Mouse (Mus musculus) liver (tissue): ENCODE data around the gene Fam131b.

Source experiments
- DNase-seq: peaks from one replicate; pipeline ENCODE4 v3.0.0-alpha.2; 2020; ENCODE audit warnings: mixed read lengths

The Fam131b gene

GRCm38 (mm10) chr6:42326509-42326908 is 2.1 kb upstream of the Fam131b start:
- no peak for DNase-seq

DNA sequence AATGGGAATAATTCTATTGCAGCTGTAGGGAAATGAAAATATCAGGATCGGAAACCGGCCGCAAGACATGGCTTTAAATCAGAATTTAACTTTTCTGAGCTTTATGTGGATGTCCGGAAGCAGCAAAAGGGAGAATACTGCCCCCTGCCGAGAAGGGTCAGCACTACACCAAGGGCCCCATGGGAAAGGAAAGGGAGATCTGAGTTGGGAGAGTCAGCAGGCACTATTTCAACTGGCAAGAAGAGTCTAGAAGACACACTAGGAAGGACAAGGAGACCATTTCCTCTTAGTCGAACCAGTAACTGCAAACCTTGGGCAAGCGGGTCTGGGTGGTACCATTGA is 796 bp upstream of the Fam131b start:
- DNase-seq, result peak; percentile 64

GRCm38 (mm10) chr6:42324067-42324481 is 369 bp downstream of the Fam131b start:
- no peak for DNase-seq

DNA sequence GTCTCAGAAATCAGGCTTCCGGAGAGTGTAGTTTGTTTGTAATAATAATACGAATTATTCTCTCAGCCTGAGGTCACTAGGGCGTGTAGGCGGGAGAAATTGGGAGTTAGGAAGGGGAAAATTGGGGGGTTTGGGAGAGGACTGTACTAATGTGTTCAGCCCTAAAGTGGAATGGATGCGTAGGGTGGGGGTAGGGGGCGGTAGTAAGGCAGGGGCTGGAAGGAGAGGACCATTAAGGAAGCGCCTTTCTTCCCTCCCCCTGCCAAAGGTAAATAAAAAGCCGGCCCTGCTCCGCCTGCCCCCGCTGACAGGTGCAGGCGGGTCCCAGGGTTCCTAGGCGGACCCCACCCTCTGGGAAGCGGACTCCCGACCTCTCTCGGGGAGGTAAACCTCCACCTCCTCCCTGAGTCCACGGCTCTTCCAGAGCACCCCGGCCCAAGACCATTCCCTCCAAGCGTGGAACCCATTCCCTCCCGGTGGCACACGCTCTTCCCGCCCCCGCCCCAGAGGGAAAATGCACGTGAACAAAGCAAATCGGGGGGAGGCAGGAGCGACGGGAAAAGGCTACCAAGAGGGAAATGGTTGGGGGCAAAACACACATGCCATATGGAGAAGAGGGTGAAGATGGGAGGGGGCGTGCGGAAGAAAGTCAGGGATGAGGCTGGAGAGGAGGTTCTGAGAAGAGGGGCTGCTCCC is 924 bp downstream of the Fam131b start:
- DNase-seq, result no peak

- no peak for DNase-seq
Observed at GRCm38 (mm10) chr6:42318293-42318692, 6.2 kb downstream of the Fam131b start.

DNA sequence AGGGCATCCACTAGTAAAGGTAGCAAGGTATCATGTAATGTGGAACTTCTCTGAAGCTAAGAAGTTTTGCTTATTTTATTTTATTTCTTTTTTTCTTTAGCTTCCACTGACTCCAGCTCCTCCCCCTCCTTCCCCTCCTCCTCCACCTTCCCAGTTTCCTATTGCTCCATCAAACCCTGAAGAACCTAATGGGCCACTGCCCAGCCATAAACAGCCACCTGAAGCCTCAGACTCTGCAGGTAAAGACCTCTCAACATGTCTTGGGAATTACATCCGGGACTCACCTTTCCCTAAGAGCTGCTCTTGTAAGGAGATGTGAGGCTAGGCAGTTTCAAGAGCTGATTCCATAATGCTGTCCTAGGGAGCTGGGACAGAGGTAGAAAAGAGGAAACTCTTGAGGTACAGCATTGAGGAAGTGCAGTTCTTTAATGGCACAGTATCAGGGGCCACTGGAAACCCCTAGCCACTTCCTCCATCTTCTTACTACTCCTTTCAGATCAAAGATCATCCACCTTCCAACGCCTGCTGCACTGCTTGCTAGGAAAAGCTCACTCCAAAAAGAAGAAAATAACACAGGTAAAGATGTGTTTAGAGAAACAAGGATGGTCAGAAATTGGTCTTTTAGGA is 13.9 kb downstream of the Fam131b start:
- no peak for DNase-seq

- DNase-seq, result no peak
Observed at GRCm38 (mm10) chr6:42309816-42310378, 14.5 kb downstream of the Fam131b start.

GRCm38 (mm10) chr6:42299362-42299761 is 25.1 kb downstream of the Fam131b start:
- DNase-seq, result no peak

- DNase-seq, result no peak
Observed at GRCm38 (mm10) chr6:42295549-42296094, 28.8 kb downstream of the Fam131b start.

DNA sequence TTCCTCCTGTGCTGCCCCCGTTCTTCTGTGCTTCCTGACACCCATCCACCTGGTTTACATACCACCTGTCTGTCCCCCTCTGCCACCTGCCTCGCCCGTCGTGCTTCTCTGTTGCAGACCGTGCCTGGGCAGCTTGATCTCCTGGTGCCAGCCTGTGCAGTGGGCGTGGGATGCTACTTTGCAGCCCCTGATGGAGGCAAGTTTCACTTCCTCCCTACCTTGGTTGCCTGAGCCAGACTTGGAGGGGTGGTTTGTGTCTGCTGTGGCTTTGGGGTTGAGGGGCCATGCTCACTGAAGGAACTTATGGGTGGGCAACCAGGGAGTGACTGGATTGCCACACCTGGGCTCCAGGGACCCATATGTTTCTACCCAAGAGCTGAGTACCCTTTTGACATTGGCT is 31.1 kb downstream of the Fam131b start:
- no peak for DNase-seq

DNA sequence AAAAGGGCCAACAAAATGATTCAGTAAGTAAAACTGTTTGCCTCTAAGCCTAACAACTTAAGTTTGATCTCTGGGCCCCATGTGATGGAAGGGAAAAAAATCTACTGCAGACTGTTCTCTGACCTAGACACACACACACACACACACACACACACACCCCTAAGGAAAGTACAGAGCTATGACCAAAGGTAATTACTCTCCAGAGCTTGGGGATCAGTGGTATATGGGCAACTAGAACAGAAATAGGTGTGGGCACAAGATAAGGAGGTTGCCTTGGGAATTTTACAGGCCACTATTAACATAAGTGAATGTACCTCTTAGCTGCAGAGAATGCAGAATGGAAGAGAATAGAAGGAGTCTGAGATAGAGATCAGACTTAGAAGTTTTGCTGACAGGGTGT is 36.9 kb downstream of the Fam131b start:
- DNase-seq, result no peak

GRCm38 (mm10) chr6:42286448-42286847 is 38.0 kb downstream of the Fam131b start, which contains the start of gene Clcn1:
Gene Clcn1, plus strand, starts transcription at chr6:42286685.
- no peak for DNase-seq

DNA sequence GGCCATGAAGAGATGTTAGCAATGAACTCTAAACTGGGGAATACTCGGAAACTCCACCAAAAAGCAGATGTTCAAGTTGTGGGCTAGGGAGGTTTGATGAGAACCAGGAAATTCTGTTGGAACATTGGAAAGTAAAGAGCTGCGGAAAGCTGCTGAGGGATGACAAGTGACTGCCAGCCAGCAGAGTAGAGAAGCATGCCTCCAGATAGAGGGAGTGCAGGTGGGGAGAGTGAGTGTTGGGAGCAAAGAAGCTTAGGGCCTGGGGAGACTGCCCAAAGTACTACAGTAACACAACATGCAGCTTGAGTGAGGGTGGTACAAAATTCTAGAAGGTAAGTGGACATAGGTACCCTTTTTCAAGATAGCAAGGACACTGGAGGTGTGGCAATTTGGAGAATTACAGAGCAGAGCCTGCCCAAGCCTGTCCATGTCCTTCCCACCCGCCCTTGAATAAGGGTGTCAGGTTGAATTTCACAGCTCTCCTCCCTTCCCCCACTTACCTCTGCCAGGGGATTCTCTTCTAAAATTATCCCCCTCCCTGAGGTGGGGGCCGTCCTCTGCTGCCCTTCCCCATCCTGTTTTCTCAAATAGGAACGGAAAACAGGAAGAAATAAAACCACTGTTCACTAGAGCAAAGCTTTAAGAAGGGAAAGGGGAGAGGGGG is 41.4 kb downstream of the Fam131b start:
- no peak for DNase-seq

- DNase-seq, result no peak
Observed at GRCm38 (mm10) chr6:42276151-42276550, 48.3 kb downstream of the Fam131b start.

- no peak for DNase-seq
Observed at GRCm38 (mm10) chr6:42270817-42271216, 53.6 kb downstream of the Fam131b start.

DNA sequence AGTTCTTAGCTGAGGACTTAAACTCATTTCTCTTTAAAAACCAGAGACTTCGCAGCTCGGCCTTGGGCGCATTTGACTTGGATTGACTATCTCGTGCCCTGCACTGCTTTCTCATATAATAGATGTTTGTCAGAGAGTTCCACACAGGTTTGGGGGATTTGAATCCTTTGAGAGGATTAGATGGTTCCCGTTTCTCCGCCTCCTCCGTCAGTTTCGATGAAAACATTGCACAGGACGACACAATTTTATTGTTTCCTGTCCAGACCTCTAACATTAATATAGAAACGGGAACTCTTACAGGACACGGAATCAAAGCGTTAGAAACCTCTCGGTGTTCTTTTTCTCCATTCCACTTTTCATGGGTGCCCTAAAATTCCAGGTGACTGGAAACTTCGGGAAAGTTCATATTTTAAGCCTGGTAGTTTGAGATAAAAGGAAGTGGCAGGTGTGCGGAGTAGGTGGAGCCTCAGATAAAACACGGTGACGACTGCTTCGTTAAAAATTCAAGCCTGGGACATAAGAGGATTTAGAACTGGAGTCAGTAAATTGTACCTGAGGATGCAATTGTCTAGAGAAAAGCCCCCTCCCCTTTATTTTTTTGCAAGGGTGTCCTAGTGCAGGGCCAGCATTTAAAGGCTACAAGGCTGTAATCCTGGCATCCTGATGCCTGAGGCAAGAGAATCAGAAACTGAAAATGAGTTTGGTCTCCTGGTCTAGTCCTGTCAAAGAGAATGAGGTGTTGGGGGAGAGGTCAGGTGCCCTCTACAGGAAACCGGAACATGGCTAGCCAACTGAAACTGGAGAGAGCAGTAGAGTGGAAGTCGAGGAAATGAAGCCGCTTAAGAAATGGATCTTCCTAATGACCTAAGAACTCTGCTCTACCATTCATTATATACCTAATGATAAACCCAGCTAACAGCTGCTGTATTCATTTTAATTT is 58.8 kb downstream of the Fam131b start:
- DNase-seq, result peak; percentile 55
